In genomic region chr1:143917623-143918022, GRCm38 (mm10) we compare ENCODE assay signal across 9 mouse cellular contexts.
DNase-seq lines count a peak whose midpoint lies in the region; ATAC-seq and TF ChIP-seq lines count a peak whose summit lies in the region.
"Had no signal": no experiment of that assay in that cellular context is flagged by ENCODE, and none has a peak within 500 bp of the region (broad histone marks: within the 10 kb centered on the region; RNA-seq: fewer than 3 reads in every experiment).

No protein-coding gene starts in this region.

- no peaks in the 10 kb centered on the region for H3K9me3 ChIP-seq in liver, embryonic 15.5 days (replicated peaks)
- no peaks in the 10 kb centered on the region for H3K9me3 ChIP-seq in midbrain, embryonic 14.5 days (ENCODE audit: control insufficient read depth, low read length)
- H3K9me3 ChIP-seq: hindbrain, embryonic 15.5 days had no signal

- H3K27ac ChIP-seq in kidney, adult 2 months (ENCODE audit: insufficient read depth, low read depth, low read length), result no peak overlapping the region
- H3K27ac ChIP-seq in cortical plate, adult 2 months (ENCODE audit: insufficient read depth, low read length), result no peak overlapping the region
- peak overlapping the region; percentile 38; the same call in 1 of the 2 replicates for H3K27ac ChIP-seq in liver, embryonic 15.5 days (replicated peaks)
- H3K27ac ChIP-seq in spleen, adult 2 months (ENCODE audit: insufficient read depth, low read length), result peak overlapping the region; percentile 44
- no peak overlapping the region for H3K27ac ChIP-seq in midbrain, embryonic 14.5 days (replicated peaks; ENCODE audit: low read depth, low read length)
- H3K27ac ChIP-seq: hindbrain, embryonic 15.5 days had no signal

- TF ChIP-seq POLR2A in kidney, adult 2 months (IDR thresholded peaks at IDR 0.05; ENCODE audit: low read depth, low read length), result no peak
- 0 out of 2 replicates have a peak, but pooled peaks have one; percentile 26 for TF ChIP-seq POLR2A in cortical plate, adult 2 months (IDR thresholded peaks at IDR 0.05; ENCODE audit: extremely low read depth, insufficient read depth, low read length)
- TF ChIP-seq POLR2A in spleen, adult 2 months (IDR thresholded peaks at IDR 0.05; ENCODE audit: low read depth, low read length), result no peak

- no peak overlapping the region for H3K4me3 ChIP-seq in kidney, adult 2 months (ENCODE audit: insufficient read depth, low read depth, low read length)
- H3K4me3 ChIP-seq in cortical plate, adult 2 months (ENCODE audit: insufficient read depth, low read length), result no peak overlapping the region
- no peak overlapping the region for H3K4me3 ChIP-seq in liver, embryonic 15.5 days (replicated peaks)
- no peak overlapping the region for H3K4me3 ChIP-seq in spleen, adult 2 months (ENCODE audit: extremely low read depth, insufficient read depth, insufficient read length)
- H3K4me3 ChIP-seq in midbrain, embryonic 14.5 days (replicated peaks; ENCODE audit: low read depth, low read length), result no peak overlapping the region
- H3K4me3 ChIP-seq: hindbrain, embryonic 15.5 days had no signal

- H3K4me2 ChIP-seq in liver, embryonic 15.5 days, result no peak overlapping the region
- no peak overlapping the region for H3K4me2 ChIP-seq in midbrain, embryonic 14.5 days (ENCODE audit: low read length)
- H3K4me2 ChIP-seq: hindbrain, embryonic 15.5 days had no signal

- intact Hi-C loops in heart, postnatal 10 days (cut with DNase I), result no loop called here

- 51% methylated on average over 5 of the region's 5 CpGs for WGBS in kidney, adult 2 months
- WGBS in liver, embryonic 15.5 days (ENCODE audit: insufficient replicate concordance), result 13% methylated on average over 5 of the region's 5 CpGs
- 6% methylated on average over 5 of the region's 5 CpGs for whole genome bisulfite sequencing in spleen, adult 2 months
- WGBS in midbrain, embryonic 14.5 days, result 70% methylated on average over 5 of the region's 5 CpGs

- no peaks in the 10 kb centered on the region for H3K4me1 ChIP-seq in kidney, adult 2 months (ENCODE audit: control insufficient read depth, insufficient read depth, low read length)
- peaks cover 3% of the 10 kb centered on the region for H3K4me1 ChIP-seq in cortical plate, adult 2 months (ENCODE audit: control insufficient read depth, insufficient read depth, low read length)
- H3K4me1 ChIP-seq in liver, embryonic 15.5 days (replicated peaks), result no peaks in the 10 kb centered on the region
- H3K4me1 ChIP-seq in spleen, adult 2 months (ENCODE audit: control insufficient read depth, insufficient read depth, insufficient read length), result peaks cover 25% of the 10 kb centered on the region
- H3K4me1 ChIP-seq in midbrain, embryonic 14.5 days (ENCODE audit: control insufficient read depth, insufficient read depth, low read length), result peaks cover 11% of the 10 kb centered on the region

- TF ChIP-seq CTCF in kidney, adult 2 months (conservative IDR thresholded peaks at IDR 0.05; ENCODE audit: insufficient read depth, insufficient read length, low read depth, low read length), result no peak
- TF ChIP-seq CTCF in cortical plate, adult 2 months (IDR thresholded peaks at IDR 0.05; ENCODE audit: extremely low read depth, insufficient read depth, low read length), result no peak
- no peak for TF ChIP-seq CTCF in spleen, adult 2 months (IDR thresholded peaks at IDR 0.05; ENCODE audit: extremely low read depth, insufficient read depth, insufficient read length, insufficient replicate concordance)

- DNase-seq in kidney, adult 2 months, result peak; percentile 27
- DNase-seq in kidney, postnatal 14 days, result no peak
- peak; percentile 24 to 34 for DNase-seq in heart, postnatal 10 days
- DNase-seq in spleen, adult 2 months (ENCODE audit: low read depth in 1 of 2, low spot score in 2 of 2), result peak in 1 of 2 experiments; percentile 24
- DNase-seq in kidney, postnatal 36 days, result no peak
- DNase-seq in midbrain, embryonic 14.5 days, result no peak

- no peaks in the 10 kb centered on the region for H3K36me3 ChIP-seq in kidney, adult 2 months (ENCODE audit: control insufficient read depth, insufficient read depth, low read length)
- no peaks in the 10 kb centered on the region for H3K36me3 ChIP-seq in liver, embryonic 15.5 days (replicated peaks)
- H3K36me3 ChIP-seq in spleen, adult 2 months (ENCODE audit: control insufficient read depth, insufficient read depth, low read length), result no peaks in the 10 kb centered on the region
- H3K36me3 ChIP-seq in midbrain, embryonic 14.5 days (ENCODE audit: control insufficient read depth, insufficient read depth, low read length), result no peaks in the 10 kb centered on the region
- H3K36me3 ChIP-seq: hindbrain, embryonic 15.5 days had no signal

- no peak overlapping the region for H3K9ac ChIP-seq in liver, embryonic 15.5 days
- H3K9ac ChIP-seq in midbrain, embryonic 14.5 days (replicated peaks; ENCODE audit: low read length), result no peak overlapping the region
- H3K9ac ChIP-seq: hindbrain, embryonic 15.5 days had no signal

- no peaks in the 10 kb centered on the region for H3K27me3 ChIP-seq in kidney, adult 2 months (replicated peaks; ENCODE audit: control insufficient read depth, insufficient read depth, low read length)
- no peaks in the 10 kb centered on the region for H3K27me3 ChIP-seq in liver, embryonic 15.5 days
- H3K27me3 ChIP-seq in spleen, adult 2 months (ENCODE audit: control insufficient read depth, insufficient read depth, low read length), result no peaks in the 10 kb centered on the region
- H3K27me3 ChIP-seq in midbrain, embryonic 14.5 days (ENCODE audit: control insufficient read depth, insufficient read depth, low read length), result no peaks in the 10 kb centered on the region
- H3K27me3 ChIP-seq: hindbrain, embryonic 15.5 days had no signal

- ATAC-seq in liver, embryonic 15.5 days (ENCODE audit: insufficient read depth), result no peak
- no peak for ATAC-seq in midbrain, embryonic 14.5 days (ENCODE audit: low FRiP score, low TSS enrichment)

Comparison
In these comparisons a context has a peak if more than half of its experiments do, and no peak if none do; other contexts are left out.
1. DNase-seq: peak in kidney, adult 2 months (single experiment) and heart, postnatal 10 days (2 of 2); none in kidney, postnatal 14 days (single experiment), kidney, postnatal 36 days (0 of 2) and midbrain, embryonic 14.5 days (single experiment).
2. H3K27ac ChIP-seq: peak in liver, embryonic 15.5 days (single experiment) and spleen, adult 2 months (single experiment); none in kidney, adult 2 months (single experiment), cortical plate, adult 2 months (single experiment) and midbrain, embryonic 14.5 days (single experiment).